Mouse (Mus musculus) gastrocnemius, adult 2 months (tissue): ENCODE measurements around the gene Slc2a5. TPM values are rescaled to one million over a fixed set of nuclear protein-coding genes. Genes with fewer than 3 reads are reported as not detected.

ENCODE experiments used
- DNase-seq: peaks from one replicate; pipeline ENCODE4 v3.0.0; 2022
- H3K27ac ChIP-seq: fragments of 200-600 bp; 2 replicates; pipeline ENCODE4 v1.8.1; 2022; ENCODE audit warnings: mild to moderate bottlenecking
- H3K4me3 ChIP-seq: fragments of 200-600 bp; 2 replicates; pipeline ENCODE4 v1.8.1; 2022; ENCODE audit warnings: mild to moderate bottlenecking, moderate library complexity
- CTCF ChIP-seq: fragments of 200-600 bp; IDR thresholded peaks from 2 replicates; pipeline ENCODE4 v1.8.1; 2022; ENCODE audit warnings: antibody characterized with exemption, mild to moderate bottlenecking, moderate library complexity
- intact Hi-C: fragments of 180-260 bp; cut with DNase I; formaldehyde crosslinking; loops from one replicate; pipeline ENCODE4 v1.15.1; 2025
- total RNA-seq, 2 experiments: library from RNA; stranded (reverse); gene quantifications; 2 replicates each; pipeline ENCODE4 v1.2.3; 2021

Slc2a5 gene
- total RNA-seq, 2 experiments from 2014 or later, result not detected

DNA sequence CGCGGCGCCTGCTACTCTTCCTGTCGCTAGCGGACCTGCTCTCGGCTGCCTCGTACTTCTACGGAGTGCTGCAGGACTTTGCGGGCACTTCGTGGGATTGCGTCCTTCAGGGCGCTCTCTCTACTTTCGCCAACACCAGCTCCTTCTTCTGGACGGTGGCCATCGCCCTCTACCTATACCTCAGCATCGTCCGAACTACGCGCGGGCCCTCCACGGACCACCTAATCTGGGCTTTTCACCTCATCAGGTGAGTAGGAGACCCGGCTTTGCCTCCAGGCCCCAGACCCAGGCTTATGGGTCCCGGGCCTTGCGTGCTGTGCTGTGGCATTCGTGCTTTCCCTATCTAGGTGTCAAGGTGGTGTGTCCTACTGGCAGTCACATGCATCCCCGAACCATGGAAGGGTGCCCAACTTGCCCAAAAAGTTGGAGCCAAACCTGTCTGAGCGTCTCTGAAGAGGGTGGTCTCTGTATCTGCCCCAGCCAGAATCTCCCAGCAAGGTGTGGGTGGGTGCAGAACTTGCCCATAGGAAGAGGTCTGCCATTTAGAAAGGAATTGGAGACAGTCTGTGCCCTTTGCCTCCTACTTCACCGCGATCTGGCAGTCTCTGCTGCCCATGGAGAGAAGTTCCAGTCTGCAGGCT is 31.1 kb upstream of the Slc2a5 start:
- Histone ChIP-seq H3K4me3 (peak overlapping the region; percentile 76), H3K27ac (peak overlapping the region; percentile 98)
- intact Hi-C loops, result no loop called here
- DNase-seq, result peak; percentile 68
- no peak for TF ChIP-seq CTCF

DNA sequence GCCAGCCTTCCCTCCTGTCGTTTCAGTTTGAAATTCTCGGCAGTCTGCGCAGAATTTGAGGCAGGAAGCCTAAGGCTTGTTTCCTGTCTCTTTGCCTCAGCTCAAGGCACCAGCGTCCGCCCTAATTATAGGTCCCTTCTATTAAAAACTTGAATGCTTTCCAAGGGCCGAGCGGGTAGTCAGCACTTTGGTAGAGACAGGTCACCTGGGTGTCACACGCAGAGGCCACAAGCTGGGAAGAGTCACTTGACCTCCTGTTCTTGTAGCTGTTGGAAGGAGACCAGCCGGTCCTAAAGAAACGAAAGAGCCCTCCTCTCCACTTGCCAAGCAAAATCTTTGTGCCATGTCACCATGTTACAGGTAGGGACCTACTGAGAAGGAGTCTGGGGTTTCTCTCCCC is 30.0 kb upstream of the Slc2a5 start:
- H3K4me3 ChIP-seq, result peak overlapping the region; percentile 76
- intact Hi-C loops, result no loop called here
- H3K27ac ChIP-seq, result peak overlapping the region; percentile 98
- TF ChIP-seq CTCF, result no peak
- peak; percentile 77 for DNase-seq

DNA sequence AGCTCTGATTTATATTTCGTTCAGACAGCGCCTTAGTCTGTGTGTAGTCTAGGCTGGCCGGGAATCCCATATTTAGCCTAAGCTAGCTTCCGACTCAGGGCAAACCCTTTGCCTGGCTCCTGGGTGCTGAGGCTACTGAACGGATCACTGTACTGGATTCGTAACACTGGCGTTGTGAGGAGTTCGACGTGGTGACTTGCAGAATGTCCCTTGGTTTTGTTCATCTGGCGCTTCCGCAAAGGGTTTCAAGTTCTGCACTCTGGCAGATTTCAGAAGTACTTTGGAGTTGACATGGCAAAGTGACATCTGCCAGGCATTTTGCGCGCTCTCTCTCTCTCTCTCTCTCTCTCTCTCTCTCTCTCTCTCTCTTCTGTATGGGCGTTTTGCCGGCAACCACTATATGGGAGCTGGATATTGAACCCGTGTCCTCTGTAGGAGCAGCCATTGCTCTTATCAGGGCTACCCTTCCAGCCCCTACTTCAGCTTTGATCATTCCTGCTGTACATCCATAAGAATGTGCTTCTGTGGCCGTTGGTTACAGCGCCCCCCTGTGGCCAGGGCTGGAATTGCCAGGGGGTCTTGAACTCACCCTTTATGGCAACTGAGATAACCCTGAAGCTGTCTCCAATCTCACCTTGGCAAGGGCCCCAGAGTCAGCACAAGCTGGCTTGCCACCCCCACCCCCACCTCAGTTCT is 27.0 kb upstream of the Slc2a5 start:
- H3K27ac ChIP-seq, result peak overlapping the region; percentile 98
- peak; percentile 89 for TF ChIP-seq CTCF
- peak; percentile 57 for DNase-seq
- intact Hi-C loops, result loop anchor here (10.0 kb wide), 1 partner anchor 287 kb away; no protein-coding TSS in a partner anchor
- H3K4me3 ChIP-seq, result peak overlapping the region; percentile 76

DNA sequence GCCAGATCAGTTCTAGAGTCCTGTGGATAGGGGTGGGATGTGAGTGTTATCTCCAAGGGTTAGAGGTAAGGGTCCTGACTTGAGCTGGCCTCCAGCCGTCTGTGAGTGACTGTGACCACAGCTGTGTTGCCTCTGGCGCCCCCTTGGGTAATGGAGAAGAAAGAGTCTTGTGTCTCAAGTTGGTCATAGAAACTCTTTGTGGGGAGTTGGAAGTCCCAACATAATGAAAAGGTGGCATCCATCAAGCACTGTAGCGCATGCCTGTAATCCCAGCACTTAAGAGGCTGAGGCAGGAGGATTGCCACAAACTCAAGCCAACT is 26.5 kb upstream of the Slc2a5 start:
- intact Hi-C loops, result loop anchor here (10.0 kb wide), 1 partner anchor 288 kb away; no protein-coding TSS in a partner anchor
- peak overlapping the region; percentile 98 for H3K27ac ChIP-seq
- no peak overlapping the region; the same call in 1 of the 2 replicates for H3K4me3 ChIP-seq
- DNase-seq, result no peak
- no peak; the same call in 1 of the 2 replicates for TF ChIP-seq CTCF

DNA sequence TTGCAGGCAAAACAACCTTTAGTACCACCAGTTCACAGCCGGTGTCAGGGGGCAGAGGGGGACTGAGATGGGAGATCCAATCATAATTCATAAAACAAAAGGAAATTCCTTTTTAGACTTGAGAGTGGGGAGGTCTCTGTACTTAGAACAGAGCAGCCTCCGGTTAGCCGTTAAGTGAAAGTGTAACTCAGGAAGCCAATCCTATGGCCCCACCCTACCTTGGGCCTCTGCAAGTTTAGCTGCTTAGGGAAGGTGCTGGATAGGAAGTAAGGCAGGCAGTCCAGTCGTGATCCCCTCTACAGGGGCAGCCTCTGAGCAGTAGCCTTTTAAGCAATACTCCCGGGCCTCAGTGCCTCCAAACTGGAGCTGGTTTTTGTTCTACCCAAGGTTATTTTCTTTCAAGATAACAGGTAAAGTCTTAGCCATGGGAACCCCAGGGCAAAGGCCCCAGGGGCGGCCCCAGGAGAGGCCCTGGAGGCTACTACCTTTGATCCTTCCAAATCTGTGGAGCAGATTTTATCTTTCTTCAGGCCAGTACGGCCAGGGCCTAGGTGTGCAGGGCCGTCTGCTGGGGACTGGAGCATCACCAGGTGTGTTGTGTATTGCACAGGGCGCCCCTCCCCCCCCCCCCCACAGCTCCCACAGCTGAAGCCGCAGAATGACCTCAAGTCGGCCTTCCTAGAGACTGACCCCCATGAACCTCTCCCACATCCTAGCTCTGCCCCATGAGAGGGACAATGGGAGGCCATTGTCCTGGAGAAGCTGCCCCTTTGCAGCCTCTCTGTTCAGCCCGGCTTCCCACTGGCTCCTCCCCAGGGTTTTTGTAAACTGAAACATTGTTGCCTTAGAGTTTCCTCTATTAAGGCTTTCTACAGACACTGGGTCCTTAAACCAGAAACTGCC is 25.3 kb upstream of the Slc2a5 start:
- intact Hi-C loops, result loop anchor here (10.0 kb wide), 1 partner anchor 289 kb away; no protein-coding TSS in a partner anchor
- no peak for DNase-seq
- TF ChIP-seq CTCF, result no peak

DNA sequence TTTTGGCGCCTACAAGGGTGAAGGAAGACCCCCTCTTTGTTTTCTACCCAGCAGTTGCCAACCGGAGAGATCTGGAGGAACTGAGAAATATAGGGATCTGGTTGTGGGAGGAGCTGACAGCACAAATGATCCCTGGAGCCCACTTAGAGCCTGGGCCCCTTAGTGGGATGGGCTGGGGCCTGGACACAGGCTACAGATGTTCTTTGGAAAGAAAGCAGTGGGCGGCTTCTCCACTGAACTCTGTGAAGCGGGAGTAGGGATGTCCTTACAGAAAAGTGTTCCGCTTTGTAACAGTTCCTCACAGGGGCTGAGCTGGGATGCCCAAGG is 24.7 kb upstream of the Slc2a5 start:
- TF ChIP-seq CTCF, result no peak
- Histone ChIP-seq H3K27ac (peak overlapping the region; percentile 41), H3K4me3 (no peak overlapping the region)
- DNase-seq, result no peak
- intact Hi-C loops, result loop anchor here (10.0 kb wide), 1 partner anchor 290 kb away; no protein-coding TSS in a partner anchor

More for the DNA sequence above, 25.3 kb upstream of the Slc2a5 start:
- Histone ChIP-seq H3K4me3 (no peak overlapping the region), H3K27ac (peak overlapping the region; percentile 98)

- TF ChIP-seq CTCF, result no peak
- Histone ChIP-seq H3K4me3 (no peak overlapping the region), H3K27ac (peak overlapping the region; percentile 9; the same call in 1 of the 2 replicates)
- intact Hi-C loops, result loop anchor here (10.0 kb wide), 1 partner anchor 292 kb away; no protein-coding TSS in a partner anchor
- DNase-seq, result no peak
Observed at GRCm38 (mm10) chr4:150096309-150096708, 22.8 kb upstream of the Slc2a5 start.

DNA sequence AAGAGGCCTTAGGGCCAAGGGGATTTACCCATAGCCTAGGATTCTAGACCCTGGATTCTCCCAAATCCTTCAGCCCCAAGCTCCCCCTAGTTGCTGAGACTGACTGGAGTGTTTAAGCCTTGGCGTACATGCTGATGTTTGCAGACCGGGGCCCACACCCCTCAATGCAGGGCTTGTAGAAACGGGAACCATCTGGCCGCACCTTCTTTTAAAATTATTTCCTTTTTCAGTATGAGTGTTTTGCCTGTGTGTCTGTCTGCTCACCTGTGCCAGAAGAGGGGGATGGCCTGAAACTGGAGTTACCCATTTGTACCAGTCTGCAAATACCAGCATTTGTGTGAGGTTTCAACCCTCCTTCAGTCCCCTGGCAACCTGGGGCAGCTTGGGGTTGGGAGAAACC is 21.2 kb upstream of the Slc2a5 start:
- DNase-seq, result no peak
- Histone ChIP-seq H3K27ac (no peak overlapping the region), H3K4me3 (no peak overlapping the region)
- intact Hi-C loops, result loop anchor here (10.0 kb wide), 1 partner anchor 293 kb away; no protein-coding TSS in a partner anchor
- TF ChIP-seq CTCF, result no peak

GRCm38 (mm10) chr4:150098880-150099279 is 20.2 kb upstream of the Slc2a5 start:
- no peak overlapping the region for H3K4me3 ChIP-seq
- intact Hi-C loops, result loop anchor here (1.0 to 10.0 kb wide), 2 partner anchors 64 to 294 kb away; no protein-coding TSS in a partner anchor
- peak; percentile 83 for DNase-seq
- TF ChIP-seq CTCF, result peak; percentile 91
- no peak overlapping the region for H3K27ac ChIP-seq

GRCm38 (mm10) chr4:150102822-150103221 is 16.3 kb upstream of the Slc2a5 start:
- H3K27ac ChIP-seq, result no peak overlapping the region
- no peak for DNase-seq
- H3K4me3 ChIP-seq, result no peak overlapping the region
- TF ChIP-seq CTCF, result no peak
- intact Hi-C loops, result no loop called here

GRCm38 (mm10) chr4:150105671-150106070 is 13.4 kb upstream of the Slc2a5 start:
- no peak for DNase-seq
- Histone ChIP-seq H3K4me3 (no peak overlapping the region), H3K27ac (no peak overlapping the region)
- no peak for TF ChIP-seq CTCF
- intact Hi-C loops, result no loop called here

GRCm38 (mm10) chr4:150106637-150107036 is 12.4 kb upstream of the Slc2a5 start:
- no peak overlapping the region for H3K4me3 ChIP-seq
- TF ChIP-seq CTCF, result no peak
- no peak overlapping the region for H3K27ac ChIP-seq
- DNase-seq, result no peak
- intact Hi-C loops, result no loop called here
